18 mouse cellular contexts compared by ENCODE assay signal in the genomic region with DNA sequence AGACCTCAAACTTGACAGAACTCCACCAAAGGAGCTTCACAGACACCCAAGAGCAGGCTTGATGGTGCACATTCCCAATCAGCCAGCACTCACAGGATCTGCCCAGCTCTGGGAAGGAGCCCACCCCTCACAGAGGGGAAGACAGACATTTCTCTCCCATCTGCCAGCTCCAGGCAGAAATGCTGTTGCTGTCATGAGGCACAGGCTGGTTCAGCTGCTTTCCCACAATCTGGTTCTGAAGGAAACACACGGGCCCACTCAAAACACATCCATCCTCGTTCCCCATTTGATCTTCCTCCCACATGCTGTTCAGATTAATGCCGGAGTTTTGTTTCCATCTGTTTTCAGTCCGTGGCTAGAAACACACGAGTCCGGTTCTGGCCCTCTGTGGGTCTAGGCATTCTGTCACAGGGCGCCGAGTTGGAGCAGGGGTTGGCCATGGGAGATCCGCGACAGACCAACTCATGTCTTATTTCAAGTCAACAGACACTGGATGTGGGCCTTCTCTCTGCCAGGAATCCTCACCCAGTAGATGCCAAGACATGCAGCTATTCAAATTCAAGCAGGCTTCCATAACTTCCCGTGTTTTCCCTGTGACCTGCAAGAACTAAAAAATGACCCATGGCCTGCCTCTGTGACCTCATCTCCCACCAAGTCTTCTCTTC.
DNase-seq lines count a peak whose midpoint lies in the region; ATAC-seq and TF ChIP-seq lines count a peak whose summit lies in the region.
"Had no signal": no experiment of that assay in that cellular context is flagged by ENCODE, and none has a peak within 500 bp of the region (broad histone marks: within the 10 kb centered on the region; RNA-seq: fewer than 3 reads in every experiment).

No protein-coding gene starts in this region.

- WGBS in forebrain, embryonic 14.5 days, result 79% methylated on average over 11 of the region's 11 CpGs
- 75% methylated on average over 11 of the region's 11 CpGs for WGBS in forebrain, embryonic 10.5 days

- H3K27me3 ChIP-seq in forebrain, embryonic 14.5 days (replicated peaks; ENCODE audit: control insufficient read depth, insufficient read depth, low read length), result no peaks in the 10 kb centered on the region
- no peaks in the 10 kb centered on the region for H3K27me3 ChIP-seq in forebrain, embryonic 10.5 days (ENCODE audit: poor library complexity, severe bottlenecking)
- H3K27me3 ChIP-seq: limb, embryonic 12.5 days; midbrain, embryonic 13.5 days had no signal

- no peaks in the 10 kb centered on the region for H3K36me3 ChIP-seq in forebrain, embryonic 14.5 days (ENCODE audit: control insufficient read depth, insufficient read depth, low read length)
- H3K36me3 ChIP-seq in forebrain, embryonic 10.5 days (replicated peaks), result no peaks in the 10 kb centered on the region
- H3K36me3 ChIP-seq: limb, embryonic 12.5 days; midbrain, embryonic 13.5 days had no signal

- ATAC-seq in forebrain, embryonic 14.5 days, result peak; percentile 72; the same call in 1 of the 2 replicates
- ATAC-seq: inflammation-experienced regulatory T-cells, adult 6 months; midbrain, embryonic 13.5 days had no signal

- H3K27ac ChIP-seq in forebrain, embryonic 14.5 days (ENCODE audit: low read depth, low read length), result no peak overlapping the region
- no peak overlapping the region for H3K27ac ChIP-seq in forebrain, embryonic 10.5 days
- no peak overlapping the region; the same call in 1 of the 2 replicates for H3K27ac ChIP-seq in layer of hippocampus, adult 2 months
- H3K27ac ChIP-seq: limb, embryonic 12.5 days; midbrain, embryonic 13.5 days had no signal

- no peak overlapping the region for H3K4me2 ChIP-seq in forebrain, embryonic 14.5 days (ENCODE audit: low read length)
- H3K4me2 ChIP-seq: heart, embryonic 11.5 days; limb, embryonic 12.5 days; midbrain, embryonic 13.5 days had no signal

- H3K9me3 ChIP-seq in forebrain, embryonic 14.5 days (replicated peaks; ENCODE audit: control insufficient read depth, low read length), result no peaks in the 10 kb centered on the region
- no peaks in the 10 kb centered on the region for H3K9me3 ChIP-seq in forebrain, embryonic 10.5 days
- H3K9me3 ChIP-seq: limb, embryonic 12.5 days; midbrain, embryonic 13.5 days had no signal

- no peak for TF ChIP-seq CTCF in layer of hippocampus, adult 2 months (conservative IDR thresholded peaks at IDR 0.05)

- no peaks in the 10 kb centered on the region for H3K4me1 ChIP-seq in forebrain, embryonic 14.5 days (ENCODE audit: control insufficient read depth, insufficient read depth, low read length)
- H3K4me1 ChIP-seq in forebrain, embryonic 10.5 days, result no peaks in the 10 kb centered on the region
- H3K4me1 ChIP-seq: midbrain, embryonic 13.5 days had no signal

- H3K9ac ChIP-seq in forebrain, embryonic 14.5 days (ENCODE audit: low read length), result no peak overlapping the region
- H3K9ac ChIP-seq: limb, embryonic 12.5 days; midbrain, embryonic 13.5 days had no signal

- DNase-seq in forebrain, embryonic 14.5 days (ENCODE audit: low spot score), result peak; percentile 53
- no peak for DNase-seq in forebrain, embryonic 10.5 days (ENCODE audit: extremely low spot score, low spot score)
- peak; percentile 70 to 82 for DNase-seq in right cerebral cortex, postnatal 10 days (ENCODE audit: low spot score in 2 of 2)
- no peak for DNase-seq in right cerebral cortex, postnatal 14 days
- DNase-seq in layer of hippocampus, adult 2 months (ENCODE audit: low spot score in 2 of 2), result peak; percentile 67 to 81
- peak; percentile 51 for DNase-seq in telencephalon, adult 2 months (ENCODE audit: low read depth, low spot score)
- no peak for DNase-seq in liver
- no peak for DNase-seq in adrenal gland, postnatal 4 days (ENCODE audit: low spot score in 2 of 2)
- DNase-seq: adrenal gland, adult 2 months; cerebellum, postnatal 36 days; gastrocnemius, postnatal 10 days; heart, postnatal 4 days; kidney, postnatal 10 days; lung, postnatal 36 days had no signal

- H3K4me3 ChIP-seq in forebrain, embryonic 14.5 days (ENCODE audit: low read depth, low read length), result no peak overlapping the region
- no peak overlapping the region for H3K4me3 ChIP-seq in forebrain, embryonic 10.5 days
- no peak overlapping the region for H3K4me3 ChIP-seq in layer of hippocampus, adult 2 months
- H3K4me3 ChIP-seq: limb, embryonic 12.5 days; midbrain, embryonic 13.5 days had no signal

Comparison
In these comparisons a context has a peak if more than half of its experiments do, and no peak if none do; other contexts are left out.
1. DNase-seq: peak in forebrain, embryonic 14.5 days (single experiment), right cerebral cortex, postnatal 10 days (2 of 2), layer of hippocampus, adult 2 months (2 of 2) and telencephalon, adult 2 months (single experiment); none in forebrain, embryonic 10.5 days (single experiment), right cerebral cortex, postnatal 14 days (single experiment), liver (single experiment) and adrenal gland, postnatal 4 days (0 of 2).